Comparison of ENCODE assay signal across 8 mouse cellular contexts in the genomic region with DNA sequence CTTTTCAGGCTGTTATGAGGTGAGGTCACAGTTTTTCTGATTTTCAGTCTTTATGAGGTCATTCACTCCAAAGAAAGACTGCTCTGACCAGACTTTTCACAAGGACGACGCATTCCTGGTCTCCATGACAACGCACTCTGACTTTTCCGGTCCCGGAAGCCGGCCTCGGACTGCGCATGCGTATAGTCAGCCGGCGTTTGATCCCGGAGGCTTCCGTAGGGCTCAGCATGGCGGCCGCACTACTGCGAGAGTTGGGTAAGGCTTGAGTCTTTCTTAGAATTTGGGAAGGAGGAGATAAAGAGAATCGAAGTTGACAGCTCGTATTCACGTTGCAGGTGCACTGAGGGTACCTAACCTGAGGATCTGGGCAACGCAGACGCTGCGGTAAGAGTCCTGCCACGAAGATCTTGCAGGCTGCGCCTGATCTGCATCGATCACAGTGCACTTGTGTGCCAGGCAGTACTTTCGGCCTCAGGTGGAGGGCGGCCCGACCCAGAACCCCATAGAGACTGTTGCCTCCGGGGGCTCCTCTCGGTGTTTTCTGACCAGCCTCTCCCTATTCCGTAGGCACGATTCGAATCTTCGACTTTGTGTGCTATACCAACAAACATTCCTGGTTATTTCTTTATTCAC. TPM values are rescaled to one million over a fixed set of nuclear protein-coding genes. Genes with fewer than 3 reads are reported as not detected.
DNase-seq lines count a peak whose midpoint lies in the region; ATAC-seq lines count a peak whose summit lies in the region.

A gene (plus strand): TSS at position 203 of the 633 bp plus-strand sequence.

- H3K27ac ChIP-seq in hindbrain, embryonic 12.5 days: no peak within 1 kb of the TSS

- DNase-seq in NIH3T3 (ENCODE audit: low read depth): peak; percentile 99
- peak; percentile 98 for DNase-seq in cerebellum, postnatal 10 days
- DNase-seq in frontal cortex, postnatal 10 days (ENCODE audit: low spot score in 2 of 2): peak; percentile 89 to 95
- peak; percentile 96 to 97 for DNase-seq in layer of hippocampus, postnatal 14 days (ENCODE audit: low spot score in 2 of 2)
- DNase-seq in lung, postnatal 14 days: peak; percentile 98
- DNase-seq in retina, adult 2 months (ENCODE audit: low read depth, low spot score): peak; percentile 82
- peak; percentile 94 for DNase-seq in thymus, postnatal 36 days

- ATAC-seq in hindbrain, embryonic 12.5 days (ENCODE audit: low FRiP score): peak; percentile 71

- no peaks in the 10 kb centered on the region for H3K9me3 ChIP-seq in hindbrain, embryonic 12.5 days (replicated peaks)

- H3K27me3 ChIP-seq in hindbrain, embryonic 12.5 days: no peaks in the 10 kb centered on the region

- H3K9ac ChIP-seq in hindbrain, embryonic 12.5 days: peak within 1 kb of the TSS; percentile 78

- peaks cover 19% of the 10 kb centered on the region for H3K4me1 ChIP-seq in hindbrain, embryonic 12.5 days

- under 1% methylated on average over 34 of the region's 34 CpGs for WGBS in hindbrain, embryonic 12.5 days

- peaks cover 31% of the 10 kb centered on the region for H3K36me3 ChIP-seq in hindbrain, embryonic 12.5 days

- peak within 1 kb of the TSS; percentile 81 for H3K4me2 ChIP-seq in hindbrain, embryonic 12.5 days (replicated peaks)

- peak within 1 kb of the TSS; percentile 76 for H3K4me3 ChIP-seq in hindbrain, embryonic 12.5 days

RNA-seq across cellular contexts. Expression of the gene that starts here (rescaled TPM):
- polyA plus RNA-seq in hindbrain, embryonic 12.5 days (2016; fragmentation: Nextera tagmentation; extraction: Ambion mirVana): 98.3 and 102 TPM in 2 replicates
- 10 to 100 TPM; 30.7 to 34.4 TPM for total RNA-seq in layer of hippocampus, postnatal 14 days (2021)
